Mouse (Mus musculus) midbrain, postnatal 0 days (tissue): ENCODE measurements at regions not wholly inside any gene's neighbourhood (a gene's known extent, or its start where the extent isn't known, plus 50 kb on each side); places are given as distances from the start of the nearest gene placed in this dataset.

Source experiments
- ATAC-seq: fragments of 200-750 bp; cut with Nextera tagmentation; 2 replicates; pipeline ENCODE4 v1.8.0; 2017; ENCODE audit warnings: moderate number of reproducible peaks, mild to moderate bottlenecking, moderate TSS enrichment, moderate library complexity; ENCODE audit not compliant: low FRiP score
- DNase-seq: peaks from one replicate; pipeline ENCODE4 v3.0.0-alpha.2; 2015; ENCODE audit warnings: low spot score
- H3K27ac ChIP-seq: fragments of 300-500 bp; sonication (generic); 2 replicates; pipeline ENCODE4 v1.5.1; 2014; ENCODE audit warnings: low read depth, mild to moderate bottlenecking, low read length, mixed read lengths
- H3K27me3 ChIP-seq: fragments of 300-500 bp; sonication (generic); 2 replicates; pipeline ENCODE4 v1.6.1; 2014; ENCODE audit warnings: low read length, control low read depth, mixed read lengths; ENCODE audit not compliant: insufficient read depth
- H3K36me3 ChIP-seq: fragments of 300-500 bp; sonication (generic); 2 replicates; pipeline ENCODE4 v1.6.1; 2014; ENCODE audit warnings: low read length, control low read depth, mixed read lengths; ENCODE audit not compliant: insufficient read depth
- H3K4me1 ChIP-seq: fragments of 300-500 bp; sonication (generic); 2 replicates; pipeline ENCODE4 v1.6.1; 2014; ENCODE audit warnings: mild to moderate bottlenecking, control low read depth, antibody characterized with exemption, low read length, mixed read lengths; ENCODE audit not compliant: insufficient read depth
- H3K4me2 ChIP-seq: fragments of 300-500 bp; sonication (generic); 2 replicates; pipeline ENCODE4 v1.6.1; 2014; ENCODE audit warnings: low read depth, mild to moderate bottlenecking, low read length, mixed read lengths; ENCODE audit not compliant: poor library complexity, severe bottlenecking
- H3K4me3 ChIP-seq: fragments of 300-500 bp; sonication (generic); 2 replicates; pipeline ENCODE4 v1.5.1; 2014; ENCODE audit warnings: low read depth, mild to moderate bottlenecking, low read length, moderate library complexity
- H3K9ac ChIP-seq: fragments of 300-500 bp; sonication (generic); replicated peaks from 2 replicates; pipeline ENCODE4 v1.6.1; 2014; ENCODE audit warnings: mild to moderate bottlenecking, low read length, moderate library complexity, mixed read lengths; ENCODE audit not compliant: poor library complexity, severe bottlenecking
- H3K9me3 ChIP-seq: fragments of 300-500 bp; sonication (generic); 2 replicates; pipeline ENCODE4 v1.6.1; 2016; ENCODE audit warnings: low read length, control low read depth
- CTCF ChIP-seq: IDR thresholded peaks from 2 replicates; pipeline ENCODE4 v1.5.1; 2016; ENCODE audit warnings: antibody characterized with exemption, mild to moderate bottlenecking
- WGBS: fragments of 180-500 bp; shearing (Covaris S2); extraction: QIAGEN DNeasy Blood & Tissue Kit; methylation state at CpG from one replicate; pipeline ENCODE4 v1.1.7; 2014; 5-methylcytosine and 5-hydroxymethylcytosine counted together

DNA sequence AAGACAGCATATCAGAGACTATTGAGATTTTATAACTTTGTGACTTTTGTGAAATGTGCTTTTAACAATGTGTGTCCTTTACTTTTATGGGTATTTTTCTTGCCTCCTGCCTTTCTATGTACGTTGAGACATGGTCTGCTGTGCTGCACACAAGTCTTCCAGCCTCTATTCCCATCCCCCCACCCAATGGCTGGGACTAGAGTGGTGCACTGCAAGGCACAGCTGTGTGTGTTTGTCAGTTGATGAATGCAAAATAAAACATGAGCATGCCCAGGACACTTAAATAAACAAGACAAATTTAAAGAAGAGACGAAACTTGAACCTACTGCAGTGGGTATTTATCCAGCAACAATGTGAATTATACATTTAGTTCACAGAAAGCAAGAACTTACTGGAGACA, 62.8 kb upstream of the Dph5 start:
- no peak for DNase-seq

DNA sequence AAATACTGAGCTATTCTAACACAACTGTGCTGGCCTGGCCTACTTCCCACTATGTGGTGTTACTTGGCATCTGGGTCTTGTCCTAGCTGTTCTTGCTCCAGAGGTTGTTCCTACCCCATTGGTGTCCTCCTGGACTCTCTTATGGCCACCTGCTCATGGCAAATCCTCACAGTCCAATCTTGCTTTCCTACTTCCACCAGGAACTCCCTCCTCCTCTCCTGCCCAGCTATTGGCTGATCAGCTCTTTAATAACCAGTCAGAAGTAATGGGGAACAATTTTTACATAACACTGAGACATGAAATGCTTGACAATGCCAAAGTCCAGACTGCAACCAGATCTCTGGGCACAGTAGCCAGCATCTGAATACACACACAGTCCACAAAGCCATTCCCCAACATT, 52.3 kb upstream of the Dph5 start:
- Histone ChIP-seq H3K27me3 (no peaks in the 10 kb centered on the region), H3K9ac (no peak overlapping the region), H3K27ac (no peak overlapping the region), H3K4me1 (no peaks in the 10 kb centered on the region), H3K9me3 (no peaks in the 10 kb centered on the region), H3K4me2 (no peak overlapping the region), H3K36me3 (no peaks in the 10 kb centered on the region), H3K4me3 (no peak overlapping the region)
- no peak for TF ChIP-seq CTCF
- ATAC-seq = no peak
- no peak for DNase-seq

More for the DNA sequence above, 62.8 kb upstream of the Dph5 start:
- Histone ChIP-seq H3K4me3 (no peak overlapping the region), H3K9me3 (no peaks in the 10 kb centered on the region), H3K27ac (no peak overlapping the region), H3K4me2 (no peak overlapping the region), H3K9ac (no peak overlapping the region), H3K27me3 (no peaks in the 10 kb centered on the region), H3K36me3 (no peaks in the 10 kb centered on the region), H3K4me1 (no peaks in the 10 kb centered on the region)
- ATAC-seq = no peak
- TF ChIP-seq CTCF = no peak
- WGBS = 62% methylated on average over 2 of the region's 2 CpGs

DNA sequence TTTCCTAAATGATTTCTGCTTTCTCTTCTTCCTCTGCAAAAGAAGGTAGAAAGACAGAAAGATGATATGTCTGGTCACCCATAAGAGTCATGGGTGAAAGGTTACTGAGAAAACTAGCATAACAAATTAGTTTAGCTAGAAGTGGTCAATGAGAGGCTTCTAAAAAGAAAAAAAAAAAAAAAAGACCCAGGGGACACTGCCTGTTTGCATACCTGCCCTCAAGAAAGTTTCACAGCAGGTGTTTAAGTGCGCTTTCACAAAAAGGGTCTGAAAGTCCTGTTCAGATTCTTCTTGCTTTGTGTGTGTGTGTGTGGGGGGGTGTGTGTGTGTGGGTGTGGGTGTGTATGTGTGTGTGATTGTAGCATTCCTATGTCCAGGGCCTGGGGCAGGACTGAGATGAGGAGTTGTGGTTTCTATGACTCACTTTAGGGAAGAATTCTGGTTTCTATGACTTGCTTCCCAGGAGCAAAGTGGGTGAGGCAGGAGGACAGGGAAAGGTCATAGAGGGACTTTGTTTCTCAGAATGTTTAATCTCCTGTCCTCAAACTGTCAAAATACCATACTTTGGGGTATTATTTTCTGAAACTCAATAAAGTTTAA, 49.9 kb upstream of the Dph5 start:
- no peak overlapping the region for H3K4me3 ChIP-seq
- no peaks in the 10 kb centered on the region for H3K4me1 ChIP-seq
- WGBS = 94% methylated on average over 1 of the region's 1 CpGs
- DNase-seq (no peak), ATAC-seq (no peak)
- H3K9me3 ChIP-seq = no peaks in the 10 kb centered on the region
- no peak overlapping the region for H3K27ac ChIP-seq
- TF ChIP-seq CTCF = no peak
- no peaks in the 10 kb centered on the region for H3K36me3 ChIP-seq
- H3K4me2 ChIP-seq = no peak overlapping the region
- H3K9ac ChIP-seq = no peak overlapping the region
- no peaks in the 10 kb centered on the region for H3K27me3 ChIP-seq
